9 mouse cellular contexts compared by ENCODE assay signal in genomic region chr4:141010118-141010517, GRCm38 (mm10). TPM values are rescaled to one million over a fixed set of nuclear protein-coding genes. Genes with fewer than 3 reads are reported as not detected.
DNase-seq lines count a peak whose midpoint lies in the region; ATAC-seq and TF ChIP-seq lines count a peak whose summit lies in the region.
"Had no signal": no experiment of that assay in that cellular context is flagged by ENCODE, and none has a peak within 500 bp of the region (broad histone marks: within the 10 kb centered on the region; RNA-seq: fewer than 3 reads in every experiment).

Mfap2 (plus strand) TSS chr4:141010418.

- DNase-seq in heart, adult 11 months, result no peak
- no peak for DNase-seq in brain, embryonic 14.5 days (ENCODE audit: low read depth)
- no peak for DNase-seq in heart, postnatal 0 days (ENCODE audit: low spot score)
- DNase-seq in liver, postnatal 0 days, result no peak
- DNase-seq in right cerebral cortex, postnatal 14 days, result no peak
- DNase-seq in yolk sac, embryonic 10.5 days (ENCODE audit: low spot score), result no peak
- no peak for DNase-seq in left cerebral cortex, postnatal 36 days (ENCODE audit: low spot score in 2 of 2)

- intact Hi-C loops in left cerebral cortex, postnatal 36 days (cut with DNase I), result no loop called here

- peak within 1 kb of the TSS; percentile 79 for H3K27ac ChIP-seq in heart, embryonic 13.5 days (replicated peaks)
- H3K27ac ChIP-seq in heart, postnatal 0 days (ENCODE audit: low read depth), result peak within 1 kb of the TSS; percentile 68
- no peak within 1 kb of the TSS for H3K27ac ChIP-seq in liver, postnatal 0 days (ENCODE audit: low read depth)

- no peak for TF ChIP-seq EP300 in heart, postnatal 0 days (IDR thresholded peaks at IDR 0.05; ENCODE audit: low read depth)
- TF ChIP-seq EP300 in liver, postnatal 0 days (IDR thresholded peaks at IDR 0.05; ENCODE audit: low read depth), result no peak

- H3K36me3 ChIP-seq in heart, embryonic 13.5 days, result peaks cover 52% of the 10 kb centered on the region
- peaks cover 13% of the 10 kb centered on the region; the same call in 1 of the 2 replicates for H3K36me3 ChIP-seq in heart, postnatal 0 days (replicated peaks; ENCODE audit: control insufficient read depth, insufficient read depth, low read length)
- peaks cover 16% of the 10 kb centered on the region for H3K36me3 ChIP-seq in liver, postnatal 0 days (replicated peaks; ENCODE audit: insufficient read depth, low read length)

- peak within 1 kb of the TSS; percentile 76 for H3K4me2 ChIP-seq in heart, embryonic 13.5 days
- peak within 1 kb of the TSS; percentile 82 for H3K4me2 ChIP-seq in heart, postnatal 0 days (ENCODE audit: low read depth, low read length)
- peak within 1 kb of the TSS; percentile 58 for H3K4me2 ChIP-seq in liver, postnatal 0 days (ENCODE audit: low read depth, low read length)

- TF ChIP-seq POLR2A in brain, embryonic 14.5 days (IDR thresholded peaks at IDR 0.05; ENCODE audit: borderline replicate concordance, extremely low read depth, insufficient read depth, insufficient read length, poor library complexity, severe bottlenecking), result no peak

- 15% methylated on average over 7 of the region's 7 CpGs for WGBS in heart, embryonic 13.5 days
- WGBS in heart, postnatal 0 days, result 17% methylated on average over 7 of the region's 7 CpGs
- WGBS in liver, postnatal 0 days (ENCODE audit: insufficient replicate concordance), result 16% methylated on average over 7 of the region's 7 CpGs

- H3K9me3 ChIP-seq in heart, embryonic 13.5 days, result no peaks in the 10 kb centered on the region
- H3K9me3 ChIP-seq in heart, postnatal 0 days (replicated peaks; ENCODE audit: control insufficient read depth, low read length), result no peaks in the 10 kb centered on the region
- no peaks in the 10 kb centered on the region for H3K9me3 ChIP-seq in liver, postnatal 0 days (ENCODE audit: low read length)
- H3K9me3 ChIP-seq: G1E had no signal

- H3K27me3 ChIP-seq in heart, embryonic 13.5 days (replicated peaks), result no peaks in the 10 kb centered on the region
- H3K27me3 ChIP-seq in heart, postnatal 0 days (ENCODE audit: control insufficient read depth, insufficient read depth, low read length), result no peaks in the 10 kb centered on the region
- H3K27me3 ChIP-seq in liver, postnatal 0 days (ENCODE audit: insufficient read depth, low read length), result peaks cover 20% of the 10 kb centered on the region

- peak within 1 kb of the TSS; percentile 89 for H3K9ac ChIP-seq in heart, embryonic 13.5 days
- peak within 1 kb of the TSS; percentile 67 for H3K9ac ChIP-seq in heart, postnatal 0 days (replicated peaks; ENCODE audit: low read depth, low read length)
- H3K9ac ChIP-seq in liver, postnatal 0 days (replicated peaks), result peak within 1 kb of the TSS; percentile 61

- peaks cover 33% of the 10 kb centered on the region for H3K4me1 ChIP-seq in heart, embryonic 13.5 days
- H3K4me1 ChIP-seq in heart, postnatal 0 days (ENCODE audit: control insufficient read depth, insufficient read depth), result peaks cover 8% of the 10 kb centered on the region; the same call in 1 of the 2 replicates
- peaks cover 7% of the 10 kb centered on the region; the same call in 1 of the 2 replicates for H3K4me1 ChIP-seq in liver, postnatal 0 days (ENCODE audit: insufficient read depth)

- ATAC-seq in heart, embryonic 13.5 days (ENCODE audit: extremely low read depth, insufficient number of reproducible peaks, low FRiP score, low TSS enrichment), result no peak
- ATAC-seq in heart, postnatal 0 days (ENCODE audit: insufficient read depth, low read depth), result no peak
- no peak for ATAC-seq in liver, postnatal 0 days

- peak within 1 kb of the TSS; percentile 78 for H3K4me3 ChIP-seq in heart, embryonic 13.5 days
- H3K4me3 ChIP-seq in heart, postnatal 0 days (ENCODE audit: low read depth, low read length), result peak within 1 kb of the TSS; percentile 58
- peak within 1 kb of the TSS; percentile 40 for H3K4me3 ChIP-seq in liver, postnatal 0 days (ENCODE audit: low read depth, low read length)

- TF ChIP-seq CTCF in brain, embryonic 14.5 days (IDR thresholded peaks at IDR 0.05; ENCODE audit: borderline replicate concordance, extremely low read depth, insufficient read depth, insufficient read length), result no peak
- no peak for TF ChIP-seq CTCF in heart, postnatal 0 days (IDR thresholded peaks at IDR 0.05; ENCODE audit: low read depth)
- TF ChIP-seq CTCF in liver, postnatal 0 days (IDR thresholded peaks at IDR 0.05; ENCODE audit: low read depth), result no peak

RNA-seq across cellular contexts. Expression of gene Mfap2, which starts in this region (rescaled TPM):
- 273 and 299 TPM in 2 replicates for polyA plus RNA-seq in heart, embryonic 13.5 days (2015; fragmentation: Nextera tagmentation; extraction: Ambion mirVana)
- polyA plus RNA-seq in brain, embryonic 14.5 days (2012; rRNA removed), result 186 and 220 TPM in 2 replicates
- 45.0 and 47.8 TPM in 2 replicates for total RNA-seq in heart, postnatal 0 days (2014; rRNA removed; ENCODE audit: low replicate concordance)
- polyA plus RNA-seq in heart, postnatal 0 days (2015; fragmentation: Nextera tagmentation; extraction: Ambion mirVana), result 114 and 129 TPM in 2 replicates
- polyA plus RNA-seq in liver, postnatal 0 days (2015; fragmentation: Nextera tagmentation; extraction: Ambion mirVana), result 14.1 and 14.6 TPM in 2 replicates
- 1 to 10 TPM; 3.9 to 5.9 TPM for total RNA-seq in left cerebral cortex, postnatal 36 days (2021)
- total RNA-seq: G1E had no signal
- polyA plus RNA-seq: G1E had no signal
